Mouse (Mus musculus): Measurements from ENCODE around the gene Gng7.
A peak's percentile ranks its signal among the peaks of the same experiment; 100 is the strongest.
"Not testable (repeated sequence)": the region's sequence is repeated elsewhere in the genome, so short reads cannot be mapped to it uniquely, and the experiment has no call there.

Gene Gng7

GRCm38 (mm10) chr10:81014393-81015384 is at the start of gene Gng7:
Gene Gng7, minus strand, starts transcription at chr10:81014945.
- DNase-seq = peak; percentile 87 to 88

- not testable (repeated sequence) for DNase-seq
Observed at GRCm38 (mm10) chr10:81064519-81064918, 49.8 kb upstream of the Gng7 start.

GRCm38 (mm10) chr10:81062710-81063109 is 48.0 kb upstream of the Gng7 start:
- no peak for DNase-seq

GRCm38 (mm10) chr10:81059603-81060543 is 45.1 kb upstream of the Gng7 start, which contains the start of gene Sgta:
Gene Sgta, minus strand, starts transcription at chr10:81060181.
- DNase-seq = peak; percentile 96

- DNase-seq = no peak
Observed at GRCm38 (mm10) chr10:81058896-81059295, 44.2 kb upstream of the Gng7 start.

GRCm38 (mm10) chr10:81057406-81058130 is 42.8 kb upstream of the Gng7 start:
- DNase-seq = no peak

- DNase-seq = not testable (repeated sequence)
Observed at GRCm38 (mm10) chr10:81055802-81056340, 41.1 kb upstream of the Gng7 start.

GRCm38 (mm10) chr10:81055169-81055568 is 40.4 kb upstream of the Gng7 start:
- DNase-seq = no peak

GRCm38 (mm10) chr10:81052577-81052976 is 37.8 kb upstream of the Gng7 start:
- no peak for DNase-seq

GRCm38 (mm10) chr10:81051133-81051532 is 36.4 kb upstream of the Gng7 start:
- no peak for DNase-seq

- DNase-seq = no peak
Observed at GRCm38 (mm10) chr10:81050645-81051044, 35.9 kb upstream of the Gng7 start.

- DNase-seq = not testable (repeated sequence)
Observed at GRCm38 (mm10) chr10:81045246-81045645, 30.5 kb upstream of the Gng7 start.

- peak; percentile 49 to 78 for DNase-seq
Observed at GRCm38 (mm10) chr10:81041458-81042175, 26.9 kb upstream of the Gng7 start.

- peak; percentile 94 to 99 for DNase-seq
Observed at GRCm38 (mm10) chr10:81036988-81037580, 22.3 kb upstream of the Gng7 start, which contains the start of gene Slc39a3. Gene Slc39a3, minus strand, starts transcription at chr10:81037426.

GRCm38 (mm10) chr10:81036251-81036650 is 21.5 kb upstream of the Gng7 start:
- DNase-seq = no peak

- DNase-seq = no peak
Observed at GRCm38 (mm10) chr10:81033586-81033985, 18.8 kb upstream of the Gng7 start.

- no peak for DNase-seq
Observed at GRCm38 (mm10) chr10:81029031-81029430, 14.3 kb upstream of the Gng7 start.

GRCm38 (mm10) chr10:81028219-81028618 is 13.5 kb upstream of the Gng7 start:
- no peak for DNase-seq

GRCm38 (mm10) chr10:81027331-81027730 is 12.6 kb upstream of the Gng7 start:
- DNase-seq = no peak

- DNase-seq = no peak
Observed at GRCm38 (mm10) chr10:81026857-81027256, 12.1 kb upstream of the Gng7 start.
